Mouse (Mus musculus) brain, embryonic 14.5 days (tissue): Measurements from ENCODE around the gene Lrrtm1.

Source experiments
- CTCF ChIP-seq: fragments of 200-500 bp; IDR thresholded peaks from 2 replicates; pipeline ENCODE4 v1.5.1; 2012; ENCODE audit warnings: inconsistent platforms, mild to moderate bottlenecking, moderate library complexity, borderline replicate concordance; ENCODE audit not compliant: insufficient read depth, insufficient read length; ENCODE audit errors: extremely low read depth
- POLR2A ChIP-seq: fragments of 200-500 bp; IDR thresholded peaks from 2 replicates; pipeline ENCODE4 v1.6.1; 2012; ENCODE audit warnings: mild to moderate bottlenecking, inconsistent platforms, borderline replicate concordance; ENCODE audit not compliant: poor library complexity, insufficient read depth, insufficient read length, severe bottlenecking; ENCODE audit errors: extremely low read depth

GRCm38 (mm10) chr6:77213757-77214409 lies 28.6 kb upstream of the Lrrtm1 start:
- TF ChIP-seq CTCF: no peak
- no peak for TF ChIP-seq POLR2A
